Mouse (Mus musculus): Measurements from ENCODE around the gene Kat8.
A peak's percentile ranks its signal among the peaks of the same experiment; 100 is the strongest.

Kat8 gene

GRCm38 (mm10) chr7:127931351-127932135, 19.2 kb downstream of the Kat8 start:
- DNase-seq (ENCODE audit: low read depth): no peak

DNA sequence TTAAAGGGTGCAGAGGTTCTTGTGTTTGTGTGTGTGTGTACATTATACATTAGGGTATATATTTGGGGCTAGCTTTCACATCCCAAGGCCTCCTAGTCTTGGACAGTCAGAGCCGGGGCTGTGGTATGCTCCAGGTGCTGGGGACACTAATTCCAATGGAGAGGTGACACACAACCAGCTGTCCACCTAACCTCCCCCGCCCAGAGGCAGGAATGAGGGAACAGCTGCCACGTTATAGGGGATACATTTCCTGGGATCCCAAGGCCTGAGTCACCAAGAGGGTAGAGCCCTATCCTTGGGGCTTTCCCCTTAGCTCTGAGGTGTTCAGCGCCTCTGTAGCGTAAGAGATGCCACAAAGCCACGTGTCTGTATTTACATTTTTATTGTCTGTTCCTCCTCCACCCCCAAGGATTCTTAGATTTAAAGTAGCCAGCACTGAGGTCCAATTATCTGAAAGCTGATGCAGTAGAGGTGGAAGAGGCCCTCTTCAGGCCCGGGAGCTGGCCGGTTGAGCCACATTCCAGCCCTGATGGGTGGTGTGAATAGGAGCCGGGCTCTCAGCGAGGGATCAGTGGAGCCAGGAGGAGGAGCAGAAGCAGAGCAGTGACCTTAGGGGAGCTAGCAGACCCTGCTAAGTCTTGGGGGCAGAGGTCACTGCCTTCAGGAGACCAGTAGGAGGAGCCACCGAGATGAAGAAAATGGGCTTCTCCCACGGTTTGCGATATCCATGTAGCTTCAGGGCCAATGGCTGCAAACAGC, 20.1 kb downstream of the Kat8 start:
- peak; percentile 40 for DNase-seq (ENCODE audit: low read depth)

DNA sequence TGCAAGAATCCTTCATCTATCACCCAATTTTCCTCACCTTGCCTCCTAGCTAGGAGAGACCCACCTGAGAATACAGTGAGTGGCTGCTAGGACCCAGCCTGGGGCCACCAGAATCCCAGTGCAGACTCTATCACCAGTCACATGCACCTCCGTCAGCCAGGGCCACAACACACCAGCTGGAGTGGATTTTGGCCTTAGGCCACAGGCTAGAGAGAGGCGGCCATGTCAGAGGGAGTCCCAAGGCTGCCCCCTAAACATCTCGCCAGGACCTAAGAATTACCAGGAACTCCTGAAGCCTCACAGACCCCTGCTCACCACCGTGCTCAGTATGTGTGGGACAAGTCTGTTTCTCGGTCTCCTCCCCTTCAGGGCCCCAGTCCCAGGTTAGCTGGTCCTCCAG, 21.8 kb downstream of the Kat8 start:
- DNase-seq (ENCODE audit: low read depth): no peak

DNA sequence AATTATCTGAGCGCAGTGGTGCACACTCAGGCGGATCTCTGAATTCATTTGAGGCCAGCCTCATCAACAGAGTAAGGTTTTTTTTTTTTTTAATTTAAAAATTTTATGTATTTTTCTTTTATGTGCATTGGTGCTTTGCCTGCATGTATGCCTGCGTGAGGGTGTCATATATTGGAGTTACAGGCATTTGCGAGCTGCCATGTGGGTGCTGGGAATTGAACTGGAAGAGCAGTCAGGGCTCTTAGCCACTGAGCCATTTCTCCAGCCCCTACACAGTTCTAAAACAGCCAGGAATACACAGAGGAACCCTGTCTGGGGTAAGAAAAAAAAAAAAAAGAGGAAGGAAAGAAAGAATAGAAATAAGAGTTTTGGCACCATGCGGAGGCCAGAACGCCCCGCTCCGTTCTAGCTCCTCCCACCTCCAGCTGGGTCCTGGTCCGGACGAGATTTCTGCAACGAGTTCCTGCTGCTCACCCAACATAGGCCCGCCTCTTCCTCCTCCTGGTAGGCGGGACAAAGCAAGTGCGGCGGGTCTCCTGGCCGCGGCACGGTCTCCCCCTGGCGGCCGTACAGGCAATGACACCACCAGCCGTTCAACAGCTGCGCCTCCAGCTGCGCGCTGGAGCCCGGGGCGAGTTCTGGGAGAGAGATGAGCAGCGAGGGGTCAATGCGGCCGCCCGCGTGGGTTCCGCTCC, 22.9 kb downstream of the Kat8 start:
- DNase-seq (ENCODE audit: low read depth): peak; percentile 96

DNA sequence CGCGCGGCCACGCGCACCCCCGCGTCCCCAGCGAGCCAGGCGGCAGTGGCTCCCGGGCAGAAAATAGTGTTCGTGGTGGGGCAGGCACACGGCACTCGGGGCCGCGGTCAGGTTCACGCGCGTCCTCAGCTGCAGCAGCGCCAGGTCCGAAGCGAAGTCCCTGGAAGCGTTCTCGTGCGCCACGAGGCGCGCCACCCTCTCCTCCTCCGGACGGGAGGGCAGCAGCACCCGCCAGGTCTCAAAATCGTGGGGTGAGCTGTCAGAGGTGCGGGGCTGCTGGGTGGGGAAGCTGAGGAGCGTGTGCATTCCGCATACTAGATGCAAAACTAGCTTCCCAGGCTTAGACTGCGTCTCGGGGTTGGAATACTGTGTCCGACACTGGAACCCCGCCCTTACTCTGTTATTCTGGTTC, 23.4 kb downstream of the Kat8 start:
- DNase-seq (ENCODE audit: low read depth): no peak

GRCm38 (mm10) chr7:127936216-127936884, 24.0 kb downstream of the Kat8 start:
- DNase-seq (ENCODE audit: low read depth): peak; percentile 27

DNA sequence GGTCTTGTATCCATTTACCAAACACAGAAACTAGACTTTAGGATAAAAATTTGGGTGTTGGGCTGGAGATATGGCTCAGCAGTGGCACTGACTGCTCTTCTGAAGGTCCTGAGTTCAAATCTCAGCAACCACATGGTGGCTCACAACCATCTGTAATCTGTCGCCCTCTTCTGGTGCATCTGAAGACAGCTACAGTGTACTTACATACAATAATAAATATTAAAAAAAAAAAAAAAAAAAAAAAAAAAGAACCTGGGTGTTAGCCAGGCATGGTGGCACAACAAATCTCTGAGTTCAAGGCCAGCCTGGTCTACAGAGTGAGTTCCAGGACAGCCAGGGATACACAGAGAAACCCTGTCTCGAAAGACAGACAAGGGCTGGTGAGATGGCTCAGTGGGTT, 29.8 kb downstream of the Kat8 start:
- peak; percentile 47 for DNase-seq (ENCODE audit: low read depth)

DNA sequence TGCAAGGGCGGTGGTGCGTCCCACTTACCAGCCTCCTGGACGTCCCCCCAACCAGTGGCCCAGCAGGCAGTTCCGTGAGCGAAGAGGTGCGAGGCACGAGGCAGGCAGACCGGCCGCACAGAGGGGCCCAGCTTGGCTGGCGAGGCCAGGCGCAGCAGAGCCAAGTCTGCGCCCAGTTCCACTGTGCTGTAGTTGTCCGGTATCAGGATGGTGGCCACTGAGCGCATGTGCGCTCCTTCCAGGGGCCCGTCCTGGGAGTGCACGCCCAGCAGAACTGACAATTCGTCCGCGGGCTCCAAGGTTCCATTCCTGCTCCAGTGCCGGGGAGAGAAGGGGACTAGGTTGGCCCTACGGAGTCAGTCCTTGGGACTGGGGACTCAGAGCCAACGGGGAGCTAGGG, 32.3 kb downstream of the Kat8 start:
- no peak for DNase-seq (ENCODE audit: low read depth)

DNA sequence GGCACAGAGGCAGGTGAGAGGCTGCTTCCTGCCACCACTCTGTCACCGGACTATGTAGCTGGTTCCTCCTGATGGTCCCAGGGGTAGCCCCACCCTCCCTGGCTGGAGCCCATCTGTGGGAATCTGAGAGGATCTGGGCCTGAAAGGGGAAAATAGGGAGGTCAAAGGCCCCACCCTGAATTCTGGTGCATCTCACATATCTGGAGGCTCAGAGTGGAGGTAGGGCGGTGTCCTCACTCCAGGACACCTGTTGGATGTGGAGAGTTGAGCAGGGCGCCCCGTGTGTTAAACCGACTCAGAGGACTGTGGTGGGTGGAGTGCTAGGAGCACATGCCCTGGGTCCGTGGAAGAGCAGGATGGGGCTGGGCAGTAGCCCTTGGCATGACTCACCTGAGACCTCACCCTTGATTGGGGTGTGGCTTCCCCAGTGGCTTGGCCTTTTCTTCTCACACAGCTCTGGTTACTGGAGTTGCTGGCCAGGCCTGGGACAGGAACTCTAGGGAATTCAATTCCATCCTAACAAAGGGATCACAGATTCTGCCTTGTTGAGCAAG, 34.2 kb downstream of the Kat8 start, which contains the start of gene Prss36:
TSS of gene Prss36 (minus strand) at position 256 of the 554 bp plus-strand sequence.
- no peak for DNase-seq (ENCODE audit: low read depth)

DNA sequence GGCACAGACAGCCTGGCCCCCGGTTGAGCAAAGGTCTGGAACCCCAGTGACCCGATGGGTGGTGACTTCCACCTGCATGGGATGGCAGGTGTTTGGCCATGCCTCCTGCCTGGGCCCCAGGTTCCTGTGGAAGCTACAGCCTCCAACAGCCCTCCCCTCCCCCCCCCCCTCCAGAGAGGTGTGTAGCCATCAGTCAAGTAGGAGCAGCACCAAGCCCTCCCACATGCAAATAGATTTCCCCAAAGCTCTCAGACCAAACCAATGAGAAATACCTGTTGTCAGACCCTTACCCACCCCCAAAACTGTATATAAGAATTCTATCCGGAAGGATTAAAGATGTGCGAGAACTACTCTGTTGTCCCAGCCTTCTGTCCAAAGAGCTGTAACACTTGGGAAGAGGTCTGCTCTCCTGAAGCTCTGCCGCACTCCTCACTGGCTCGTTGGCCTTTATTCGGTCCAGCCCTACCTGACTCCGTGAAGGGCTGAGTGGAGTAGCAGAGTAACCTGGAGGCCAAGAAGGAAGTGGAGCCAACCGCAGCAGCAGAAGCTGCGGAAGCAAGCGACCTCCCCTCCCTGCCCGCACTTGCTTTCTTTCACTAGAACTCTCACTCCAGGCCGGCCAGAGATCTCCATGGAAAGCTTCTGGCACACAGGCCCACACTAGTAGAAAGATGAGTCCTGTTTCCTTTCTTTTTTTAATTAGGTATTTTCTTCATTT, 40.7 kb downstream of the Kat8 start:
- peak; percentile 37 for DNase-seq (ENCODE audit: low read depth)

- no peak for DNase-seq (ENCODE audit: low read depth)
Observed at GRCm38 (mm10) chr7:127959364-127959763, 47.0 kb downstream of the Kat8 start.

GRCm38 (mm10) chr7:127966371-127966918, 54.1 kb downstream of the Kat8 start:
- DNase-seq (ENCODE audit: low read depth): peak; percentile 49

- DNase-seq (ENCODE audit: low read depth): peak; percentile 97
Observed at GRCm38 (mm10) chr7:127967004-127967921, 54.9 kb downstream of the Kat8 start, which contains the start of gene Fus. TSS of gene Fus (plus strand) at chr7:127967457.

GRCm38 (mm10) chr7:127967922-127968828, 55.9 kb downstream of the Kat8 start:
- DNase-seq (ENCODE audit: low read depth): peak; percentile 83

GRCm38 (mm10) chr7:127974413-127974930, 62.2 kb downstream of the Kat8 start:
- DNase-seq (ENCODE audit: low read depth): no peak

All from induced T-regulatory cell, adult 2 months (primary cell).